Mouse (Mus musculus) megakaryocyte-erythroid progenitor cell, adult 5-6 weeks (primary cell): ENCODE data around the gene Dram2. TPM values are rescaled to one million over a fixed set of nuclear protein-coding genes. Genes with fewer than 3 reads are reported as not detected.
"Not testable (repeated sequence)": the region's sequence is repeated elsewhere in the genome, so short reads cannot be mapped to it uniquely, and the experiment has no call there.

ENCODE experiments used
- ATAC-seq: replicated peaks from 2 replicates; pipeline ENCODE4 v1.8.0; 2016; ENCODE audit warnings: mild to moderate bottlenecking, inconsistent platforms; ENCODE audit not compliant: severe bottlenecking, poor library complexity, low FRiP score, low TSS enrichment
- total RNA-seq, 2 experiments: library from RNA; stranded (forward) in 1 of 2; stranded (reverse) in 1 of 2; fragments of 200-1000, 215-1000 nt in 1 of 2; fragments of >200 nt in 1 of 2; fragmentation: Nextera tagmentation in 1 of 2; gene quantifications; 2 replicates each; pipeline ENCODE4 v1.2.3; 2014 to 2017

Gene Dram2
- 19.7 and 38.4 TPM in 2 replicates for total RNA-seq (2014; fragmentation: Nextera tagmentation)
- total RNA-seq (2017): 24.7 and 41.6 TPM in 2 replicates

DNA sequence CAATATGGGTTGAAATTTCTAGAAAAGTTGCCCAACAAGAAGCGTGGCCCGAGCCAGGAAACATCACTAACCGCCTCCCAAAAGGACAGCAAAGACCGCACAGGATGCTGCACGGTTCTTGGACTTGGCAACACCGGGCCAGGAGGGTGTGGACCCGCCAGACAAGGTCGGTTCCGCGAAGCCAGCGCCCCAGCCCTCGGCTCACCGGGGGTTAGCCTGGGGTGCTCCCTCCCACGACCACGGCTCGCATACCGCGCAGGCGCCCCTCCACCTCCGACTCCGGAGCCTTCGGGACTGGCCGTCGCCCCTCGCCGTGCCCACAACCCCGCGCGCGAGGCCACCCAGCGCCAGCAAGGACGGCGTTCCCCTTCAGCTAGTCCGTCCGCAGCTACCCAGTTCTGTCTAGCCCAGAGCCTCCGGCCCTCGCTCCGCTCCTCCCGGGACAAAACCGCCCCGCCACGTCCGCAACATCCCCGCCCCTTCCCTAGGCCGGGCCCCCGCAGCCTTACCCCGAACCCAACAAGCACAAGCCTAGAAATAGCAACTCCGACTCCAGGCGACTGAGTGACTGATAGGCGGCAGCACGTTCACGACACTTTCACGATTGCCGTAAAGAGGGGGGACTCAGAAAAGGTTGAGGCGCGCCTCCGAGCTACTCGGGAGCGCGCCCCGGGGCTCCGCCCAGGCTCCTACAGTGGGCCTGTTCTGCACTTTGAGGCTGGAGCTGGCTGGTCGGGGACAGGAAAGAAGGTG lies at the start of gene Dram2, which contains the start of gene Cept1:
Gene Dram2, plus strand, starts transcription at position 628 of the 753 bp plus-strand sequence.
Gene Cept1, minus strand, starts transcription at position 632 of the 753 bp plus-strand sequence.
- peak; percentile 91 for ATAC-seq

DNA sequence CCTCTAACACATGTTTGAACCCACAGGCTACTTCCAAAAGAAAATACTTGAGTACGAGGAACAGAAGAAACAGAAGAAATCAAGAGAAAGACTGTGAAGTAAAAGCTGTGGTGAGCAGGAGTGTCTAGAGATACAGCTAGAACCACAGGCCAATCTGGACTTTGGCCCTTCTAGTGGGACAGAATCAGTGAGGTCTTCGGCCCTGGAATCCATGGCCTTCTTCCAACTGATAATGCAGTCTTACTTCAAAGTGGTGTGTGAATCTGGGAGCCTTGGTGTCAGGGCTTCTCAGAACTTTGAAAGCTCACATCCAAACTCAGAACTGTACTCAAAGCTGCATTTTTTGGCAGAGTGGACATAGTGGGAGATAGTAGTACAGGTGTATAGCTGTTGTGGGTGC lies 47.1 kb upstream of the Dram2 start:
- ATAC-seq: no peak

- ATAC-seq: no peak
These were observed 44.7 kb upstream of the Dram2 start for GRCm38 (mm10) chr3:106502892-106503291.

GRCm38 (mm10) chr3:106510669-106511068 lies 36.9 kb upstream of the Dram2 start:
- no peak for ATAC-seq

DNA sequence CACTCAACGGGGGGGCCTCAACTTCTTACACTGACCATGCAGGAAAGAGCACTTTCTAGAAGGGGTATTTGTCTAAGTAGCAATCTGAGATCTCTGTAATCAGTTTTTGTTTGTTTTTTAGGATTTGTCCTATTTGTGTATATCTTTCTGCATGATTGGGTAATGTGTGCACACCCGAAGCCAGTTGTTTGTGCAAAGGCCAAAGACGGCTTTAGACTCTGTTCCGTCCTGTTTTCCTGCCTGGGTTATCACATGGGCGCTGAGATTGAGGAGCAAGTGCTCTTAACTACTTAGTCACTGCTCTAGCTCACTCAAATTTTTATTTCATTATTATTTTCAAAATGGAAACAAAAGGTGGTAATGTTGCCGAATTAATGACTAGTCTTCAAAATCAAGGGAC lies 32.6 kb upstream of the Dram2 start:
- ATAC-seq: no peak

DNA sequence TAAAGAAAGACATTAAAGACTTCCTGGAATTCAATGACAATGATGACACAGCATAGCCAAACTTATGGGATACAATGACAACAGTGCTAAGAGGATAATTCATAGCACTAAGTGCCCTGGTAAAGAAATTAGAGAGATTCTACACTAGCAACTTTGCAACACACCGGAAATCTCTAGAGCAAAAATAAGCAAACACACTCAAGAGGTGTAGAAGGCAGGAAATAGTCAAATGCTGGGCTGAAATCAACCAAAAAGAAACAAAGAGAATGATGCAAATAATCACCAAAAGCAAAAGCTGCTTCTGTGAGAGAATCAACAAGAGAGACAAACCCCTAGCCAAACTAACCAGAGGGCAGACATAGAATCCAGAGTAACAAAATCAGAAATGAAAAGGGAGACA lies 24.9 kb upstream of the Dram2 start:
- ATAC-seq: no peak

DNA sequence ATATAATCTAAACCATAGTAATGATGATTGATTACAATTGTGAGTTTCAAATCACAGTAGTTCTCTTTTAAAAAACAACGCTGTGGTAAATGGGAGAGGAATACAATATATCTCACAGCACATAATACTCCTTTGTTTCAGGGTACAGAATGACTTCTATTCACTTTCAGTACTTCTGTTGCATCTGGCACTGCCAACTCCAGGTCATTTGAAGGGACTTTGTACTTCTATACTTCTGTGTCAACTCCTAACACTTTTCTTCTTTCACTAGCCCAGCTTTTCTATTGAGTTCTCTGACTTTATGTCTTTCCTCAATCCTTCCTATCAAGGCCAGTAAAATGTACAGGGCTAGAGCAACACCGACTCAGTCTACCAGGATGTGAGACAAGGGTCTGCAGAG lies 21.2 kb upstream of the Dram2 start:
- no peak for ATAC-seq

GRCm38 (mm10) chr3:106528032-106528431 lies 19.6 kb upstream of the Dram2 start:
- ATAC-seq: no peak

DNA sequence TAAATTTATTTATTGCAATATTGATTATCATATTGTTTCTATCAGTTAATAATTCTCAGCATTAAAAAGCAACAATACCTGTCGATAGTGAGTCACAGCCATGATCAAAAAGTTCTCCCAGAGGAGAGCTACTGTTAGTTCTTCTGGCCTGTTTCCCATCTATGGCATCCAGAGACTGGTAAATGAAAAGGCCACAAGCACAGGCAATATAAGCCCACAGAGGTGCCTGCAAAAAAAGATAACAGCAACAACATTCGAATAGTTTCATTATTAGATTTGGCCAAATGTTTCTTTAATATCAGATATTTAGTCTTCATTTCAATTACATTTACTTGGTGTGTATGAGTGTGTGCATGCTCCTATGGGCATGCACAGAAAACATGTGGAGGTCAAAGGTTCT lies 14.3 kb upstream of the Dram2 start:
- ATAC-seq: peak; percentile 97

DNA sequence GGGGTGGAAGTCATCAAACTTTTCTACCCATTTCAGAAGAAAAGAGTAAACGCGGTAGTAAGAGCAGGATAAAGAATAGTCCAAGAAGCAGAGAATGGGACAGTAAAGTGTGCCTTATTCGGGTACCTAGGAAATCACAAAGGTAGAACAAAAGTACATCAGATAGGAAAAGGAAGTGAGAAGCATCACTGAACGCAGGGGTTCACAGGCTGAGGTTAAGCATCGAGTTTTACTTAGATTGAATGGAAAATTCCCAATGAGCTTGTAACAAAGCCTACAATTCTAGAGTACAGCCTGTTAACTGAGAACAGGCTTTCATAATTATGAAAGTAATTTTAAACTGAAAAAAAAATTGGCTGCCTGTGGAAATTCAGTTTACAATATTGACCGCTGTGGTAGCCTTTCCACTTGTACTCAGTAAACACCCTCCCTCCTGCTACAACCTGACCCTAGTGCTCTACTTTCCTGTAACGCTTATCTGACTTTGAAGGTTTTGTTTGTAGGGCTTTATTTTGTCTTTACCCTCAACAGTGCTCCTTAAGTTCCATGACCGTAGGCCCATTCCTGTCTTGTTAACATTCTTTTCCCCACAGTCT lies 2.8 kb upstream of the Dram2 start:
- no peak for ATAC-seq

- peak; percentile 54 for ATAC-seq
These were observed 434 bp downstream of the Dram2 start for GRCm38 (mm10) chr3:106547924-106548539.

GRCm38 (mm10) chr3:106548971-106549370 lies 1.4 kb downstream of the Dram2 start:
- ATAC-seq: no peak

DNA sequence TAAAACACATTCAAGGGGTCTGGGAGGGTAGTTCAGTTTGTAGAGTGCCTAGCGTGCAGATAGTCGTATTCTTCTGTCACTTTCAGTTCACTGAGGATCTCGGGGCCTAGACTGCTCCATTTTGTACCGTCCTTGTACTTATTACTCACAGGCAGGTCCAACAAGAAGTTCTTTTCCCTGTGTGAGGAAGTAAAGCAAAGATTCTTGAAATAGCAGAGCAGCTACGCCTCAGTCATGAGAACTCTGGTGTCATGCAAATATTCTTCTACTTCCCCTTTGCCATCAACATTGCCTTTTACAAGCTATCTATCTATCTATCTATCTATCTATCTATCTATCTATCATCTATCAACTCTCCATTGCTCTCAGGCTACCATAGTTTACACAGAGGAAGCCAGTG lies 5.8 kb downstream of the Dram2 start:
- no peak for ATAC-seq

DNA sequence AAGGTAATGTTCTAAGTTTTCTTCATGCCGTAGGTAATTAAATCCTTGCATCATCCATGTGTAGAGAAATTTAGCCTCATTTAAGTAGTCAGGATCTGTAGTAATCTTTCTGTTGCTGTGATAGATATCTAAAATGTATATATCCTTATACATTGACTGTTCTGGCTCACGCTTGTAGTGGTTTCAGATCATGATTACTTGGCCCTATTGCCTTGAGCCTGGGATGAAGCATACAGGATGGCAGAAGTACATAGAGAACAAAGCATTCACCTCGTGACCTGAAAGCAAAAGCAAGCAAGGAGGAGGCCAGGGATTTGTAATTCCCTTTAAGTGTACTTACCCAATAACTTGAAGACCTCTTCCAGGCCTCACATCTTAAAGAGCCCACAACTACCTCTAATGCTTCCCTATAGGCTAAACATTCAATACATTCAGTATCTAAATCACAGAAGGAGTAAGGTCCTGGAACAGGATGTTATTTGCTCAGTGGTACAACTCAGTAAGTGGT lies 8.2 kb downstream of the Dram2 start:
- ATAC-seq: no peak

- no peak for ATAC-seq
These were observed 10.7 kb downstream of the Dram2 start for GRCm38 (mm10) chr3:106558271-106558670.

DNA sequence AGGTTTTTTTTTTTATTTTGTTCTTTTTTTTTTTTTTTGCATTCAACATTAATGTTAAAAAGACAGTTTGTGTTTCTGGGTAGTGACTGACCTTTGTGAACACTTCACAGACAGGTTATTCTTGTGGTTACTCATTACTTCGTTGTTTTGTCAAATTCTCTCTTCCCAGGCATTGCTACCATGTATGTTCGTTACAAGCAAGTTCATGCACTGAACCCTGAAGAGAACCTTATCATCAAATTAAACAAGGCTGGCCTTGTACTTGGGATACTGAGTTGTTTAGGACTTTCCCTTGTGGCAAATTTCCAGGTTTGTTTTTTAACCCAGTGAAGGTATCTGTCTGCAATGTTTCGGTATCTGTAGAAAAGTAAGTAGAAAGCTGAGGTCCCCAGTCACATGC lies 18.3 kb downstream of the Dram2 start:
- no peak for ATAC-seq

GRCm38 (mm10) chr3:106573191-106573590 lies 25.6 kb downstream of the Dram2 start:
- no peak for ATAC-seq

- ATAC-seq: no peak
These were observed 31.7 kb downstream of the Dram2 start for GRCm38 (mm10) chr3:106579296-106579695.

- ATAC-seq: not testable (repeated sequence)
These were observed 46.0 kb downstream of the Dram2 start for GRCm38 (mm10) chr3:106593631-106594030.

DNA sequence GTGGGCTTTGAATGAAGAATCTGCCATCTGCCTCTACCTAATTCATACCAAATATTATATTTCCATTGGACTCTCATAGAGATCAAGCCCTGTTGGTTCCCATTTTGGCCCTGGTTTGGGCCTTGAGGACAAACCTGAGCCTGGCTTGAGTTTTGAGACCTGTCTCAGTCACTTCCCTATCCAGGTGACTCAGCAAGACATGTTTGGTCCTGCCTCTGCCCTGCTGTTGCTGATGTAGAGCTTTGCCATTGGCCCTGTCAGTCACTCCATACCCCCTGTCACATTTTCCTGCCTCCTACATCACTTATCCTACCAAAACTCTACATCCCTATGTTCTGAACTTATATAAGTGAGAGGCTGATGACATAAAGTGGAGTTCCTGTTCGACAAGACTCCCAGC lies 70.5 kb downstream of the Dram2 start:
- no peak for ATAC-seq
